Comparison of ENCODE assay signal across 6 mouse cellular contexts in genomic region chr16:18048071-18048470, GRCm38 (mm10).
"Had no signal": no experiment of that assay in that cellular context is flagged by ENCODE, and none has a peak within 500 bp of the region (broad histone marks: within the 10 kb centered on the region; RNA-seq: fewer than 3 reads in every experiment).

No protein-coding gene starts in this region.

- H3K9me3 ChIP-seq: liver, embryonic 13.5 days; midbrain, embryonic 10.5 days; neural tube, embryonic 15.5 days had no signal

- H3K36me3 ChIP-seq: liver, embryonic 13.5 days; midbrain, embryonic 10.5 days; neural tube, embryonic 15.5 days had no signal

- H3K9ac ChIP-seq: liver, embryonic 13.5 days; neural tube, embryonic 15.5 days had no signal

- H3K4me2 ChIP-seq: liver, embryonic 13.5 days; neural tube, embryonic 15.5 days had no signal

- DNase-seq: liver; liver, embryonic 13.5 days had no signal

- H3K27me3 ChIP-seq: liver, embryonic 13.5 days had no signal

- H3K4me3 ChIP-seq: layer of hippocampus, adult 2 months; liver, embryonic 13.5 days; midbrain, embryonic 10.5 days; myocyte; neural tube, embryonic 15.5 days had no signal

- H3K27ac ChIP-seq: layer of hippocampus, adult 2 months; liver, embryonic 13.5 days; midbrain, embryonic 10.5 days; neural tube, embryonic 15.5 days had no signal
